Mouse (Mus musculus) embryonic stem cell, embryonic (primary cell): Measurements from ENCODE around the gene Asb14.
"Not testable (repeated sequence)": the region's sequence is repeated elsewhere in the genome, so short reads cannot be mapped to it uniquely, and the experiment has no call there.

ENCODE experiments used
- CTCF ChIA-PET, 4 experiments: fragments of 300-600 bp in 2 of 4; fragments of 350-600 bp in 2 of 4; sonication (Branson Sonifier 250); formaldehyde crosslinking; loops; one replicate each; lab custom pipeline; 2022; ENCODE audit warnings: inconsistent platforms in 2 of 4; lab: Charles Lee
- POLR2A ChIA-PET, 4 experiments: fragments of 300-600 bp in 2 of 4; fragments of 350-600 bp in 2 of 4; sonication (Branson Sonifier 250); formaldehyde crosslinking; loops; one replicate each; lab custom pipeline; 2022; ENCODE audit warnings: antibody characterized with exemption in 4 of 4, inconsistent platforms in 1 of 4; lab: Charles Lee

The Asb14 gene

DNA sequence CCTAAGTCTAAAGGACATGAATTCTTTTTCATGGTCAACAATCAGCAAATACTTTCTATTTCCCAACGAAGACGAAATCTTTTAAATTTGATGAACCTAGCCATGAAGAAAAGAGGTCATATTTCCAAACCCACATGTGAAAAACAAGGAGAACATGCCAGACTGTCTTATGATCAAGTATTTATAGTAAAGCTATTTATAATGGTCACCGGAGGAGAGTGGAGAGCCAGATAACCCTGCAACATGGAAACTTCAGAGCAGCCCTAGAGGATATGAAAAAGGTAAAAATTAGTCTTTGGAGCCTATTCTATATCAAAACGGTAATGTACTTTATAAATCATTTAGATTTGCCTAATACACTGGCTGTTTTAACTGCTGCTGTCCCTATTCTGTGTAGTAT, at the start of gene Asb14:
Gene Asb14, plus strand, starts transcription at position 166 of the 400 bp plus-strand sequence.
- CTCF ChIA-PET = no interaction called here

DNA sequence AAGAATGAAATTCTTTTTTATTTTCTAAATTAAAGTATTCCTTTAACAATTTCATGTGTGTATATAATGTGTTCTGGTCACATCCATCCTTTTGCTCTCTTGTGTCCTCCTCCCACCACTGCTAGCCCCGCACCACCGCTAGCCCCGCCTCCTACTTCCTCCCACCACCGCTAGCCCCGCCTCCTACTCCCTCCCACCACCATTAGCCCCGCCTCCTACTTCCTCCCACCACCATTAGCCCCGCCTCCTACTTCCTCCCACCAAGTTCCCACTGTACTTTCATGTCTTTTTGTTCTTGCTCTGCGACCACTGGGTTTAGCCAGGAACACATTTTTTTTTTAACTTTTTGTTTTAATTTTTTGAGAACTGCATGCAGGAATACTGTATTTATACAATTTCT, 41.3 kb upstream of the Asb14 start:
- ChIA-PET CTCF (no interaction called here), POLR2A (no interaction called here)

More for the DNA sequence above, at the start of gene Asb14:
- POLR2A ChIA-PET = interaction anchor here in 2 of 4 experiments (1.3 kb wide), 3 partner anchors 9 to 27 kb away, joined by 3 read pairs; no protein-coding TSS in a partner anchor

GRCm38 (mm10) chr14:26854066-26854465, 40.3 kb upstream of the Asb14 start:
- ChIA-PET POLR2A (interaction anchor here in 1 of 4 experiments (0.7 to 1.0 kb wide), 2 partner anchors 19 to 321 kb away, joined by 3 read pairs; no protein-coding TSS in a partner anchor), CTCF (no interaction called here)

DNA sequence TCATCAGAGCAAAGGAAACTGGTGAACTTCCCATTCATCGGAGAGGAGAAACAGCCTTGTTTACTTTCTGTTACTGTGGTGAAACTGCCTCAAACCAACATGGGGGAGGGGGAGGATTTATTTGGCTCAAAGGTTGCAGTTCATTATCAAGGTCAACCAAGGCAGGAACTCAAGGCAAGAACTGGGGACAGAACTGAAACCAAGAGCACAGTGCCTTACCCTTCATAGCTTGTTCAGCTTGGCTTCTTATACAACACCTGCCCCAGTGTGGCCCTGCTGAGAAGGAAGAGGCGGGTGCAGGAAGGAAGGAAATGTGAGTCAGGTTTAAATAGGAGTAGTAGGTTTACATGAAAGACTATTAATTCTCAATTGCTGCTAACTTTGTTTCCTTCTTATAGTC, 36.0 kb upstream of the Asb14 start:
- ChIA-PET POLR2A (interaction anchor here in 2 of 4 experiments (1.9 to 2.0 kb wide), 2 partner anchors 9 kb away, joined by 8 read pairs; no protein-coding TSS in a partner anchor), CTCF (interaction anchor here in 2 of 4 experiments (0.6 to 1.3 kb wide), 2 partner anchors 9 to 114 kb away, joined by 3 to 4 read pairs; no protein-coding TSS in a partner anchor)

DNA sequence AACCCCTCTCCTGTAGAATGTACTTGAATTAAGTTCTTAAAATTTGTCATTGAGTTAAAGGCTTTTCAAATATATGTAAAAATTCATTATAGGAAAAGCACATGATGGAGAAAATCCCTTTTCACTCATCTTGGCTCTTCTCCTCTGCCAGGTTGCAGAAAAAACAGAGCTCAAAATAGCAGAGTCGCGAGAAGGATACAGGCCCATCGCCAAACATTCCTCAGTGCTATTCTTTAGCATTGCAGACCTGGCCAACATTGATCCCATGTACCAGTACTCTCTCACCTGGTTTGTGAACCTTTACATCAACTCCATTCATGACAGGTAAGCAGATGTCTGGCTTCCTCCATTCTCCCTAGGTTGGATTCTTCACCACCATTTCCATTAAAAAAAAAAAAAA, 35.3 kb upstream of the Asb14 start:
- ChIA-PET CTCF (interaction anchor here in 1 of 4 experiments (0.6 kb wide), 1 partner anchor 113 kb away, joined by 3 read pairs; no protein-coding TSS in a partner anchor), POLR2A (interaction anchor here in 2 of 4 experiments (1.9 to 2.0 kb wide), 2 partner anchors 8 kb away, joined by 8 read pairs; no protein-coding TSS in a partner anchor)

- POLR2A ChIA-PET = interaction anchor here (0.6 to 3.0 kb wide), 38 partner anchors 9 to 561 kb away, joined by 3 to 30 read pairs (median 3); partner anchors contain the start of genes Appl1 (in 2 of the 4), Fam208a (in 2 of the 4), Hesx1 (in 1 of the 4) and Il17rd (in 1 of the 4)
- CTCF ChIA-PET = interaction anchor here (0.6 to 1.3 kb wide), 15 partner anchors 9 to 729 kb away, joined by 3 to 12 read pairs (median 4); no protein-coding TSS in a partner anchor
These were observed 27.0 kb upstream of the Asb14 start for GRCm38 (mm10) chr14:26867356-26867755.

GRCm38 (mm10) chr14:26868299-26868698, 26.1 kb upstream of the Asb14 start:
- POLR2A ChIA-PET = interaction anchor here (0.7 to 3.0 kb wide), 14 partner anchors 10 to 560 kb away, joined by 3 to 30 read pairs (median 6); partner anchors contain the start of genes Appl1 (in 2 of the 4) and Fam208a (in 1 of the 4)
- CTCF ChIA-PET = interaction anchor here in 1 of 4 experiments (1.0 kb wide), 1 partner anchor 728 kb away, joined by 12 read pairs; no protein-coding TSS in a partner anchor

- ChIA-PET CTCF (interaction anchor here in 1 of 4 experiments (1.0 kb wide), 1 partner anchor 11 kb away, joined by 4 read pairs; no protein-coding TSS in a partner anchor), POLR2A (interaction anchor here in 2 of 4 experiments (1.1 to 1.6 kb wide), 5 partner anchors 8 to 92 kb away, joined by 3 to 8 read pairs (median 6); partner anchors contain the start of gene Appl1 (in 1 of the 2))
These were observed 15.6 kb upstream of the Asb14 start for GRCm38 (mm10) chr14:26878756-26879155.

DNA sequence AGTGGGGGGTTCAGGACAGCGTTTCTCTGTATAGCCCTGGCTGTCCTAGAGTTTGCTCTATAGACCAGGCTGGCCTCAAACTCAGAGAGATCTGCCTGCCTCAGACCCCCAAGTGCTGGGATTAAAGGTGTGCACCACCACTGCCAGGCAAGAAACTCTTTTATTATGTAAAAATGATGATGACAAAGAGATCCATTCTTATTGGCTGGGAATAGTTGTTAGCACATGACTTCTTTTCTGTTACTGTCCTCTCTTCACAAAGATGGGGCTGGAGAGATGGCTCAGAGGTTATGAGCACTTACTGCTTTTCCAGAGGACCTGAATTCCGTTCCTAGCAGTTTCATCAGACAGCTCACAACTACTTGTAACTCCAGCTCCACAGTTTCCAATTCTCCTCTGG, 14.4 kb upstream of the Asb14 start:
- CTCF ChIA-PET = no interaction called here
- POLR2A ChIA-PET = interaction anchor here in 3 of 4 experiments (0.8 to 1.6 kb wide), 5 partner anchors 9 to 90 kb away, joined by 3 to 8 read pairs (median 6); partner anchors contain the start of gene Appl1 (in 1 of the 3)

- ChIA-PET POLR2A (interaction anchor here in 2 of 4 experiments (1.2 to 1.7 kb wide), 3 partner anchors 14 to 215 kb away, joined by 3 to 8 read pairs (median 4); no protein-coding TSS in a partner anchor), CTCF (interaction anchor here in 2 of 4 experiments (0.6 to 1.0 kb wide), 2 partner anchors 14 to 106 kb away, joined by 3 read pairs; no protein-coding TSS in a partner anchor)
These were observed 12.7 kb upstream of the Asb14 start for GRCm38 (mm10) chr14:26881700-26882099.

- POLR2A ChIA-PET = interaction anchor here in 1 of 4 experiments (1.0 kb wide), 1 partner anchor 17 kb away, joined by 3 read pairs; no protein-coding TSS in a partner anchor
- CTCF ChIA-PET = interaction anchor here in 1 of 4 experiments (0.6 kb wide), 1 partner anchor 236 kb away, joined by 3 read pairs; no protein-coding TSS in a partner anchor
These were observed 7.1 kb upstream of the Asb14 start for GRCm38 (mm10) chr14:26887244-26887643.

- ChIA-PET POLR2A (interaction anchor here in 1 of 4 experiments (0.7 kb wide), 1 partner anchor 10 kb away, joined by 4 read pairs; no protein-coding TSS in a partner anchor), CTCF (no interaction called here)
These were observed 3.6 kb upstream of the Asb14 start for GRCm38 (mm10) chr14:26890777-26891176.

GRCm38 (mm10) chr14:26899490-26899889, 5.1 kb downstream of the Asb14 start:
- CTCF ChIA-PET = no interaction called here
- POLR2A ChIA-PET = interaction anchor here in 1 of 4 experiments (0.7 to 1.5 kb wide), 3 partner anchors 61 to 145 kb away, joined by 3 read pairs; no protein-coding TSS in a partner anchor

- ChIA-PET POLR2A (interaction anchor here in 1 of 4 experiments (0.7 to 1.4 kb wide), 6 partner anchors 10 to 105 kb away, joined by 3 to 4 read pairs (median 4); no protein-coding TSS in a partner anchor), CTCF (no interaction called here)
These were observed 6.5 kb downstream of the Asb14 start for GRCm38 (mm10) chr14:26900893-26901292.

DNA sequence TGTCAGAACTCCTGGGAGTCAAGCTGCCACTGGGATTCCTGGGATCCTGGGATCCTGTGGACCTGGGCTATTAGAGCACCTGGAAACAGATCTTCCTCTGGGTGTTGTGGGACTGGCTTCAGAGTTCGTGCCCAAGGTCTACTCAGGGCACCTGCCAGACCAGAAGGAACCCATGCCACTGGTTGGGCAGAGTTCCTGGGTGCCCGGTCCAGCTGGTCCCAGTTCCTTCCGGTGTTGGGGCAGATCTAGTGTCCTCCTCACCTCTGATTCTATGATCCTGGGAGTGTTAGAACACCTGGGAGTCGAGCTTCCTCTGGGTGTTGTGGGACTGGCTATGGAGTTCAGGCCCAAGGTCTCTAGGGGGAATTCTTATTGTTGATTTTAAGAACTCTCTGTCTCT, 13.0 kb downstream of the Asb14 start:
- CTCF ChIA-PET = interaction anchor here in 1 of 4 experiments (0.5 kb wide), 1 partner anchor 25 kb away, joined by 7 read pairs; no protein-coding TSS in a partner anchor
- POLR2A ChIA-PET = interaction anchor here in 1 of 4 experiments (1.6 kb wide), 1 partner anchor 134 kb away, joined by 3 read pairs; no protein-coding TSS in a partner anchor

DNA sequence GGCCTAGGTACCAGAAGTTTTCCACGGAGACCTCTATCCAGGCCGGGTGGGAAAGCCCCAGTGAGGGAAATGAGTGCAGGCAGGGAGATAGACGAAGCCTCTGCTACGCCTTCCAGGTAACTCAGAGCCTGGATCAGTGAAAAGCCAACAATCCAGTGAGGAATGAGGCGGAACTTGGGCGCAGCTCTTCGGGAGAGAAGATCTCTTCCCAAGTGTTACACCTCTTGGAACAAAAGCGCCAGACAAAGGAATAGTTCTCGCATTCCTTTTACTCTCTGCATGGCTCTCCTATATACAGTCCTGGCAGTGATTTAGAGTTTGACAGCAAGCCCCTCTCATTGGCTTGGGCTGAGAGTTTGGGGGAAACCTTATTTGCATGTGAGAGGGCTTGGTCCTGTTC, 16.1 kb downstream of the Asb14 start:
- CTCF ChIA-PET = not testable (repeated sequence)
- POLR2A ChIA-PET = interaction anchor here in 2 of 4 experiments (0.7 to 1.4 kb wide), 5 partner anchors 13 to 241 kb away, joined by 3 to 5 read pairs (median 3); partner anchors contain the start of genes Asb14 (in 1 of the 2) and Pde12 (in 1 of the 2)

DNA sequence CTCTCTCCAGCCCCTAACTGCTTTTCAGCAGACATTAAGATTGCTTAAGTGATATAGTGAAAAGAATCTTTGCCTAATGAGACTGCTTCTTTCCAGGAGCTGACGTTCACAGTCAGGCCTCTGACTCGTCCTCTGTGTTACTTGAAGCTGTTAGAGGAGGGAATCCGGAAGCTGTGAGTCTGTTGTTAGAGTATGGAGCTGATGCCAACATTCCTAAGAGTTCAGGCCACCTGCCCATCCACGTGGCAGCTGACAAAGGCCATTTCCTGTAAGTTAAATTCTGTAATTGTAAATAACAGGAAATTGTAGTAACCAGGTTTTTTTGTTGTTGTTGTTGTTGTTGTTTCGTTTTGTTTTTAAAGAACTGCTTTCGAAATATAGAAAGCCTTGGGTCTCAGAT, 16.8 kb downstream of the Asb14 start:
- POLR2A ChIA-PET = interaction anchor here in 3 of 4 experiments (0.6 to 1.4 kb wide), 5 partner anchors 13 to 125 kb away, joined by 3 to 5 read pairs (median 3); no protein-coding TSS in a partner anchor
- CTCF ChIA-PET = interaction anchor here in 1 of 4 experiments (0.6 to 0.8 kb wide), 2 partner anchors 45 to 420 kb away, joined by 3 to 4 read pairs; no protein-coding TSS in a partner anchor

GRCm38 (mm10) chr14:26911826-26912225, 17.5 kb downstream of the Asb14 start:
- ChIA-PET CTCF (interaction anchor here in 2 of 4 experiments (0.6 to 0.8 kb wide), 2 partner anchors 46 to 381 kb away, joined by 3 read pairs; no protein-coding TSS in a partner anchor), POLR2A (interaction anchor here in 3 of 4 experiments (0.6 to 1.4 kb wide), 9 partner anchors 11 to 1375 kb away, joined by 3 to 5 read pairs (median 3); no protein-coding TSS in a partner anchor)
